ENCODE assay signal across 12 mouse cellular contexts in genomic region chr15:51724127-51724526, GRCm38 (mm10).
A peak's percentile ranks its signal among the peaks of the same experiment; 100 is the strongest.
DNase-seq lines count a peak whose midpoint lies in the region; ATAC-seq and TF ChIP-seq lines count a peak whose summit lies in the region.
"Had no signal": no experiment of that assay in that cellular context is flagged by ENCODE, and none has a peak within 500 bp of the region (broad histone marks: within the 10 kb centered on the region; RNA-seq: fewer than 3 reads in every experiment).

No protein-coding gene starts in this region.

- H3K4me3 ChIP-seq in lung, adult 2 months (replicated peaks; ENCODE audit: extremely low read depth, low read depth, low read length), result no peak overlapping the region
- H3K4me3 ChIP-seq: erythroblast, embryonic 14.5 days; hindbrain, embryonic 13.5 days; limb, embryonic 15.5 days had no signal

- ATAC-seq in CD4-positive, CD25-positive, alpha-beta regulatory T cell, adult 4 months, result no peak
- ATAC-seq in granulocyte monocyte progenitor cell, adult 5-6 weeks (replicated peaks; ENCODE audit: poor library complexity, severe bottlenecking), result peak; percentile 61

- 73% methylated on average over 7 of the region's 7 CpGs for WGBS in lung, adult 2 months

- no peaks in the 10 kb centered on the region for H3K4me1 ChIP-seq in lung, adult 2 months (ENCODE audit: control insufficient read depth, insufficient read depth, low read length)

- peak; percentile 24; the same call in 1 of the 2 replicates for TF ChIP-seq CTCF in lung, adult 2 months (IDR thresholded peaks at IDR 0.05; ENCODE audit: insufficient read depth, low read length)

- TF ChIP-seq POLR2A in lung, adult 2 months (IDR thresholded peaks at IDR 0.05; ENCODE audit: borderline replicate concordance, extremely low read depth, low read depth, low read length), result no peak

- peak; percentile 27 for DNase-seq in CD4-positive, CD25-positive, alpha-beta regulatory T cell, adult 2 months (ENCODE audit: low read depth, low spot score)
- DNase-seq in lung, adult 2 months, result no peak
- no peak for DNase-seq in lung, postnatal 10 days
- peak; percentile 58 for DNase-seq in R1 (ENCODE audit: low read depth, low spot score)
- no peak for DNase-seq in neural tube, embryonic 10.5 days (ENCODE audit: extremely low spot score, low spot score)
- no peak for DNase-seq in heart, adult 8-10 months (ENCODE audit: low spot score)
- DNase-seq: gastrocnemius, postnatal 10 days had no signal

Comparison
In these comparisons a context has a peak if more than half of its experiments do, and no peak if none do; other contexts are left out.
1. DNase-seq: peak in CD4-positive, CD25-positive, alpha-beta regulatory T cell, adult 2 months (single experiment) and R1 (single experiment); none in lung, adult 2 months (single experiment), lung, postnatal 10 days (single experiment), neural tube, embryonic 10.5 days (single experiment) and heart, adult 8-10 months (single experiment).